Mouse (Mus musculus): ENCODE data around the gene Fbxl16. TPM values are rescaled to one million over a fixed set of nuclear protein-coding genes. Genes with fewer than 3 reads are reported as not detected.

Fbxl16 gene
- polyA plus RNA-seq, 1 experiment from 2014 or later: 1.4 TPM

GRCm38 (mm10) chr17:25808028-25808427 is 857 bp upstream of the Fbxl16 start:
- WGBS: 29% methylated on average over 5 of the region's 5 CpGs
- 0 out of 2 replicates have a peak overlapping the region, but pooled peaks have one; percentile 97 for H3K4me2 ChIP-seq (replicated peaks; ENCODE audit: low read depth, low read length)
- peaks cover 10% of the 10 kb centered on the region; the same call in 1 of the 2 replicates for H3K4me1 ChIP-seq (ENCODE audit: insufficient read depth, low read length)
- no peaks in the 10 kb centered on the region for H3K36me3 ChIP-seq (ENCODE audit: insufficient read depth, low read length)
- H3K4me3 ChIP-seq (ENCODE audit: low read length): peak overlapping the region; percentile 63; the same call in 1 of the 2 replicates
- H3K27ac ChIP-seq (ENCODE audit: low read length): no peak overlapping the region
- no peak for ATAC-seq (ENCODE audit: low FRiP score, low TSS enrichment)
- no peak overlapping the region for H3K9ac ChIP-seq (replicated peaks; ENCODE audit: low read length)
- H3K9me3 ChIP-seq (ENCODE audit: low read length): no peaks in the 10 kb centered on the region
- H3K27me3 ChIP-seq (ENCODE audit: insufficient read depth, low read length): peaks cover 49% of the 10 kb centered on the region

- H3K4me2 ChIP-seq (replicated peaks; ENCODE audit: low read depth, low read length): peak overlapping the region; percentile 97
- H3K9ac ChIP-seq (replicated peaks; ENCODE audit: low read length): peak overlapping the region; percentile 62
- peak overlapping the region; percentile 63 for H3K4me3 ChIP-seq (ENCODE audit: low read length)
- H3K4me1 ChIP-seq (ENCODE audit: insufficient read depth, low read length): peaks cover 10% of the 10 kb centered on the region; the same call in 1 of the 2 replicates
- ATAC-seq (ENCODE audit: low FRiP score, low TSS enrichment): peak; percentile 46
- H3K27ac ChIP-seq (ENCODE audit: low read length): no peak overlapping the region
- WGBS: 7% methylated on average over 23 of the region's 25 CpGs
- H3K27me3 ChIP-seq (ENCODE audit: insufficient read depth, low read length): peaks cover 47% of the 10 kb centered on the region
- no peaks in the 10 kb centered on the region for H3K9me3 ChIP-seq (ENCODE audit: low read length)
- no peaks in the 10 kb centered on the region for H3K36me3 ChIP-seq (ENCODE audit: insufficient read depth, low read length)
Observed at GRCm38 (mm10) chr17:25809606-25810340, 888 bp downstream of the Fbxl16 start.

- Histone ChIP-seq H3K4me1 (ENCODE audit: insufficient read depth, low read length) (peaks cover 10% of the 10 kb centered on the region; the same call in 1 of the 2 replicates), H3K27me3 (ENCODE audit: insufficient read depth, low read length) (peaks cover 51% of the 10 kb centered on the region), H3K27ac (ENCODE audit: low read length) (no peak overlapping the region), H3K4me3 (ENCODE audit: low read length) (no peak overlapping the region), H3K9me3 (ENCODE audit: low read length) (no peaks in the 10 kb centered on the region), H3K9ac (replicated peaks; ENCODE audit: low read length) (no peak overlapping the region), H3K36me3 (ENCODE audit: insufficient read depth, low read length) (no peaks in the 10 kb centered on the region), H3K4me2 (replicated peaks; ENCODE audit: low read depth, low read length) (no peak overlapping the region)
- no peak for ATAC-seq (ENCODE audit: low FRiP score, low TSS enrichment)
- 77% methylated on average over 4 of the region's 4 CpGs for WGBS
Observed at GRCm38 (mm10) chr17:25810890-25811289, 2.0 kb downstream of the Fbxl16 start.

- H3K27ac ChIP-seq (ENCODE audit: low read length): no peak overlapping the region
- peak; percentile 49 for ATAC-seq (ENCODE audit: low FRiP score, low TSS enrichment)
- under 1% methylated on average over 19 of the region's 20 CpGs for WGBS
- H3K4me3 ChIP-seq (ENCODE audit: low read length): no peak overlapping the region
- H3K27me3 ChIP-seq (ENCODE audit: insufficient read depth, low read length): peaks cover 55% of the 10 kb centered on the region
- no peaks in the 10 kb centered on the region for H3K9me3 ChIP-seq (ENCODE audit: low read length)
- no peaks in the 10 kb centered on the region for H3K36me3 ChIP-seq (ENCODE audit: insufficient read depth, low read length)
- H3K9ac ChIP-seq (replicated peaks; ENCODE audit: low read length): no peak overlapping the region
- H3K4me2 ChIP-seq (replicated peaks; ENCODE audit: low read depth, low read length): no peak overlapping the region
- peaks cover 10% of the 10 kb centered on the region; the same call in 1 of the 2 replicates for H3K4me1 ChIP-seq (ENCODE audit: insufficient read depth, low read length)
Observed at GRCm38 (mm10) chr17:25813471-25813870, 4.6 kb downstream of the Fbxl16 start.

- H3K4me3 ChIP-seq (ENCODE audit: low read length): no peak overlapping the region
- peaks cover 49% of the 10 kb centered on the region for H3K27me3 ChIP-seq (ENCODE audit: insufficient read depth, low read length)
- H3K4me1 ChIP-seq (ENCODE audit: insufficient read depth, low read length): 0 out of 2 replicates have a peak, but pooled peaks cover 5% of the 10 kb centered on the region
- 87% methylated on average over 11 of the region's 11 CpGs for WGBS
- no peak for ATAC-seq (ENCODE audit: low FRiP score, low TSS enrichment)
- H3K4me2 ChIP-seq (replicated peaks; ENCODE audit: low read depth, low read length): no peak overlapping the region
- H3K9ac ChIP-seq (replicated peaks; ENCODE audit: low read length): no peak overlapping the region
- no peaks in the 10 kb centered on the region for H3K9me3 ChIP-seq (ENCODE audit: low read length)
- H3K36me3 ChIP-seq (ENCODE audit: insufficient read depth, low read length): no peaks in the 10 kb centered on the region
- no peak overlapping the region for H3K27ac ChIP-seq (ENCODE audit: low read length)
Observed at GRCm38 (mm10) chr17:25817662-25818061, 8.8 kb downstream of the Fbxl16 start.

GRCm38 (mm10) chr17:25818851-25819780 is 10.2 kb downstream of the Fbxl16 start:
- H3K9me3 ChIP-seq (ENCODE audit: low read length): no peaks in the 10 kb centered on the region
- H3K4me1 ChIP-seq (ENCODE audit: insufficient read depth, low read length): peaks cover 9% of the 10 kb centered on the region; the same call in 1 of the 2 replicates
- no peak overlapping the region for H3K27ac ChIP-seq (ENCODE audit: low read length)
- 0 out of 2 replicates have a peak overlapping the region, but pooled peaks have one; percentile 22 for H3K9ac ChIP-seq (replicated peaks; ENCODE audit: low read length)
- peak overlapping the region; percentile 47 for H3K4me2 ChIP-seq (replicated peaks; ENCODE audit: low read depth, low read length)
- H3K27me3 ChIP-seq (ENCODE audit: insufficient read depth, low read length): peaks cover 46% of the 10 kb centered on the region
- no peaks in the 10 kb centered on the region for H3K36me3 ChIP-seq (ENCODE audit: insufficient read depth, low read length)
- 4% methylated on average over 46 of the region's 46 CpGs for WGBS
- peak overlapping the region; percentile 28 for H3K4me3 ChIP-seq (ENCODE audit: low read length)
- peak; percentile 17; the same call in 1 of the 2 replicates for ATAC-seq (ENCODE audit: low FRiP score, low TSS enrichment)

- peak within 1 kb of the TSS; percentile 41 for H3K27ac ChIP-seq (ENCODE audit: low read length)
- H3K36me3 ChIP-seq (ENCODE audit: insufficient read depth, low read length): peaks cover 15% of the 10 kb centered on the region
- peak; percentile 76 for ATAC-seq (ENCODE audit: low FRiP score, low TSS enrichment)
- no peaks in the 10 kb centered on the region for H3K9me3 ChIP-seq (ENCODE audit: low read length)
- under 1% methylated on average over 18 of the region's 18 CpGs for WGBS
- peak within 1 kb of the TSS; percentile 86 for H3K9ac ChIP-seq (replicated peaks; ENCODE audit: low read length)
- peak within 1 kb of the TSS; percentile 98 for H3K4me2 ChIP-seq (replicated peaks; ENCODE audit: low read depth, low read length)
- peak within 1 kb of the TSS; percentile 75 for H3K4me3 ChIP-seq (ENCODE audit: low read length)
- H3K4me1 ChIP-seq (ENCODE audit: insufficient read depth, low read length): peaks cover 25% of the 10 kb centered on the region
- peaks cover 27% of the 10 kb centered on the region for H3K27me3 ChIP-seq (ENCODE audit: insufficient read depth, low read length)
Observed at GRCm38 (mm10) chr17:25823452-25823851, 14.6 kb downstream of the Fbxl16 start, which contains the start of gene Wdr24. Wdr24 (plus strand) TSS chr17:25823627.

GRCm38 (mm10) chr17:25824362-25825142 is 15.7 kb downstream of the Fbxl16 start:
- Histone ChIP-seq H3K4me1 (ENCODE audit: insufficient read depth, low read length) (peaks cover 25% of the 10 kb centered on the region), H3K9ac (replicated peaks; ENCODE audit: low read length) (peak overlapping the region; percentile 86), H3K27ac (ENCODE audit: low read length) (no peak overlapping the region), H3K9me3 (ENCODE audit: low read length) (no peaks in the 10 kb centered on the region), H3K4me3 (ENCODE audit: low read length) (peak overlapping the region; percentile 75), H3K27me3 (ENCODE audit: insufficient read depth, low read length) (peaks cover 16% of the 10 kb centered on the region), H3K36me3 (ENCODE audit: insufficient read depth, low read length) (peaks cover 15% of the 10 kb centered on the region), H3K4me2 (replicated peaks; ENCODE audit: low read depth, low read length) (peak overlapping the region; percentile 98)
- 70% methylated on average over 16 of the region's 17 CpGs for WGBS
- no peak for ATAC-seq (ENCODE audit: low FRiP score, low TSS enrichment)

- no peak overlapping the region for H3K27ac ChIP-seq (ENCODE audit: low read length)
- H3K9me3 ChIP-seq (ENCODE audit: low read length): no peaks in the 10 kb centered on the region
- ATAC-seq (ENCODE audit: low FRiP score, low TSS enrichment): no peak
- H3K9ac ChIP-seq (replicated peaks; ENCODE audit: low read length): no peak overlapping the region
- WGBS: 89% methylated on average over 6 of the region's 6 CpGs
- H3K4me2 ChIP-seq (replicated peaks; ENCODE audit: low read depth, low read length): no peak overlapping the region
- peaks cover 32% of the 10 kb centered on the region for H3K4me1 ChIP-seq (ENCODE audit: insufficient read depth, low read length)
- H3K27me3 ChIP-seq (ENCODE audit: insufficient read depth, low read length): peaks cover 8% of the 10 kb centered on the region
- H3K36me3 ChIP-seq (ENCODE audit: insufficient read depth, low read length): peaks cover 17% of the 10 kb centered on the region
- no peak overlapping the region for H3K4me3 ChIP-seq (ENCODE audit: low read length)
Observed at GRCm38 (mm10) chr17:25825311-25825710, 16.4 kb downstream of the Fbxl16 start.
